Mouse (Mus musculus): ENCODE data around the gene 2410137M14Rik.

DNA sequence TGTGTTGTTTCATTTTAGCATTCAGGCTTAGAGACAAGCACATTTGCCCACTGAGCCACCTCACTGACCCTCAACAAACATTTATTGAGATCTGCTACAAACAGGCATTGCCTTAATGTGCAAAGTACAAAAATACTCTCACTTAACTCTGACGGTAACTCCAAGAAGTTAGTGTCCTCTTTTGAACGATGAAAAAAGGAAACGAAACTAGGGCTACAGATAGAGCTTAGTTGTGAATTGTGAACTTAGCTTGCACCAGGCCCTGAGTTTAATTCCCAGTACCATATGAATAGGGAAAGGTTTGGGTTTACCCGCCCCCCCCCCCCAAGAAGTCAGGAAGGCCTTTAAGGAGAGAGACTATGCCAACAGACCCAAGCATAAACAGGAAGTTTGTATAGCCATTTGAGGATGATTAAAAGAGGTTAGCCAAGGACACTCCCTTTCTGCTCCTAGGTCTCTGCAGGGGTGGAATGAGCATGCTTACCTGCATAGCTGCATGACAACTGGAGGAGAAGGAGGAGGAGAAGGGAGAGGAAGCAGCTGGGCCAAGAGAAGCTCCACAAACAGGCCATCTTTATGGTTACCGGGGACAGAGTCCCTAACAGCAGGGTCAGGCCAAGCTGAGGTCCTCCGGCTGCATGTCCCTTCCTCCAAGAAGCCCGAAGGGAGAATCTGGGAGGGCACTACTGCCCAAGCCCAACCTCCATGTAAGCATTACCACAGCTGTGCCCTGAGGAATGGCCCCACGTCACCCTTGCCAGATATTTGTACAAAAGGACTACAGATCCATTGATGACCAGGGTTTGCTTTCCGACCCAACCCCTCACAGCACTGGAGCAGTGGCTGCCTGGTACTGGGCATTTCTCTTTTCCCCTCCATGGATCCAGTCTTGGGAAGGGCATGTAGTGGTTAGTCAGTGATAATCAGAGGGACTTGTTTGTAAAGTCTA is 41.9 kb upstream of the 2410137M14Rik start, which contains the start of gene Mog:
- TF ChIP-seq HCFC1 (IDR thresholded peaks at IDR 0.05; ENCODE audit: low read depth, low read length), result no peak
- TF ChIP-seq CTCF (conservative IDR thresholded peaks at IDR 0.05 in 1 of 2, IDR thresholded peaks at IDR 0.05 in 1 of 2; ENCODE audit: low read depth in 2 of 2, low read length in 2 of 2), result no peak
- TF ChIP-seq MAX (IDR thresholded peaks at IDR 0.05; ENCODE audit: low read length), result no peak
- TF ChIP-seq POLR2A (IDR thresholded peaks at IDR 0.05; ENCODE audit: low read depth, low read length), result no peak
- TF ChIP-seq E2F4 (IDR thresholded peaks at IDR 0.05; ENCODE audit: insufficient replicate concordance, low read depth, low read length), result no peak
- no peak for TF ChIP-seq SIN3A (IDR thresholded peaks at IDR 0.05; ENCODE audit: low read length)
- no peak for TF ChIP-seq POLR2AphosphoS2 (IDR thresholded peaks at IDR 0.05; ENCODE audit: low read depth, low read length)
- no peak for TF ChIP-seq KAT2A (IDR thresholded peaks at IDR 0.05; ENCODE audit: insufficient replicate concordance, low read length)
- TF ChIP-seq JUND (conservative IDR thresholded peaks at IDR 0.05; ENCODE audit: low read depth, low read length), result no peak
